Mouse (Mus musculus) lung, embryonic 15.5 days (tissue): ENCODE results near the gene Tmem220. TPM values are rescaled to one million over a fixed set of nuclear protein-coding genes. Genes with fewer than 3 reads are reported as not detected.
A peak's percentile ranks its signal among the peaks of the same experiment; 100 is the strongest.

Experiments used
- ATAC-seq: fragments of 200-750 bp; cut with Nextera tagmentation; 2 replicates; pipeline ENCODE4 v1.8.0; 2017; ENCODE audit warnings: moderate number of reproducible peaks, borderline replicate concordance; ENCODE audit not compliant: low FRiP score, low TSS enrichment; ENCODE audit errors: extremely low read depth
- H3K27ac ChIP-seq: fragments of 300-500 bp; sonication (generic); 2 replicates; pipeline ENCODE4 v1.5.1; 2015; ENCODE audit warnings: moderate library complexity, mild to moderate bottlenecking, inconsistent platforms
- H3K27me3 ChIP-seq: fragments of 300-500 bp; sonication (generic); 2 replicates; pipeline ENCODE4 v1.6.1; 2015; ENCODE audit warnings: inconsistent platforms
- H3K36me3 ChIP-seq: fragments of 300-500 bp; sonication (generic); 2 replicates; pipeline ENCODE4 v1.6.1; 2015; ENCODE audit warnings: inconsistent platforms
- H3K4me1 ChIP-seq: fragments of 300-500 bp; sonication (generic); 2 replicates; pipeline ENCODE4 v1.6.1; 2015; ENCODE audit warnings: inconsistent platforms
- H3K4me2 ChIP-seq: fragments of 300-500 bp; sonication (generic); 2 replicates; pipeline ENCODE4 v1.6.1; 2015; ENCODE audit warnings: inconsistent platforms, mild to moderate bottlenecking, moderate library complexity
- H3K4me3 ChIP-seq: fragments of 300-500 bp; sonication (generic); 2 replicates; pipeline ENCODE4 v1.5.1; 2015; ENCODE audit warnings: mild to moderate bottlenecking, inconsistent platforms
- H3K9ac ChIP-seq: fragments of 300-500 bp; sonication (generic); 2 replicates; pipeline ENCODE4 v1.6.1; 2015; ENCODE audit warnings: inconsistent platforms
- H3K9me3 ChIP-seq: fragments of 300-500 bp; sonication (generic); 2 replicates; pipeline ENCODE4 v1.6.1; 2016; ENCODE audit warnings: inconsistent platforms
- WGBS: fragments of 180-500 bp; shearing (Covaris S2); methylation state at CpG from one replicate; pipeline ENCODE4 v1.1.7; 2015; 5-methylcytosine and 5-hydroxymethylcytosine counted together
- polyA plus RNA-seq: library from polyadenylated mRNA; unstranded; fragments of >200 nt; fragmentation: Nextera tagmentation; extraction: Ambion mirVana; gene quantifications from 2 replicates; pipeline ENCODE4 v1.2.1, GENCODE M21; 2015

The Tmem220 gene
- polyA plus RNA-seq, 1 experiment from 2014 or later: 1.8 TPM

DNA sequence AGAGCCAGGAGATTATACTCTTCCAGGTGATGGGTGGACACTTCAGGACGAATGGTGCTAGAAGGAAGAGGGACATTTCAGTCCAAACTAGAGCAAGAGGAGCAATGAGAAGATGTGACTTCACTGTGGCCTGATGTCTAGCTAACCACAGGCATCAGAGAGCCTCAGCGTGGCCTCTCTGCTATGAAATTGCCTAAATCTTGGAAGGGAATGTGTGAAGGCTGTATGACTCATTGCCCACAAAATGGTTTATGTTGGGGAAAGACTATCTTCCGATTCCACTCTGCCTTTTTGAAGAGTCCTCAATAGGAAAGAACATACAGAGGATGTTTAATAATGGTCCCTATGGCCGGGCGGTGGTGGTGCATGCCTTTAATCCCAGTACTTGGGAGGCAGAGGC, 51.8 kb downstream of the Tmem220 start:
- no peaks in the 10 kb centered on the region for H3K27me3 ChIP-seq
- H3K4me1 ChIP-seq: no peaks in the 10 kb centered on the region
- WGBS: 79% methylated on average over 5 of the region's 5 CpGs
- no peaks in the 10 kb centered on the region for H3K36me3 ChIP-seq
- no peak overlapping the region for H3K9ac ChIP-seq
- no peaks in the 10 kb centered on the region for H3K9me3 ChIP-seq
- H3K4me3 ChIP-seq: no peak overlapping the region
- no peak for ATAC-seq
- H3K4me2 ChIP-seq: no peak overlapping the region
- no peak overlapping the region for H3K27ac ChIP-seq

DNA sequence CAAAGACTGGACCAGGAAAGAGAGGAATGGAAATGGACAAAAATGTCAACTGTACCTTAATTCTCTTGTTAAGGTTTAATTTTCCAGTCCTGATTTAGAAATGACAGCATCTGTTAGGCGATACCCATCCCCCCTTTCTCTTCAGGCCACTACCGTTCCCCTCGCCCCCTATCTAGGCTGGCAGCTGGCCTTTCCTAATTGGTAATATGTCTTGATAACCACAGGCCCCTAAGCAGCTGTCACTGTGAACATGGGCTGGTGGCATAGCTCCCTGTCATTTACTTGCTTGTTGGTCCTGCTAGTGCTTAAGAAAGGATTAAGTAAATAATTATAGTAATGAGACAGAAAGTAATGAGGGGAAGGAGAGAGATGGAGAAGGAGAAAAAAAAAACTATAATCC, 52.5 kb downstream of the Tmem220 start:
- no peak overlapping the region for H3K9ac ChIP-seq

GRCm38 (mm10) chr11:67078000-67078399, 53.0 kb downstream of the Tmem220 start, which contains the start of gene Myh3:
Gene Myh3, plus strand, starts transcription at chr11:67078300.
- H3K4me2 ChIP-seq: no peak within 1 kb of the TSS
- no peaks in the 10 kb centered on the region; the same call in 1 of the 2 replicates for H3K27me3 ChIP-seq
- ATAC-seq: no peak
- 85% methylated on average over 5 of the region's 5 CpGs for WGBS
- no peak within 1 kb of the TSS for H3K27ac ChIP-seq
- no peaks in the 10 kb centered on the region for H3K36me3 ChIP-seq
- no peaks in the 10 kb centered on the region for H3K9me3 ChIP-seq
- no peak within 1 kb of the TSS for H3K4me3 ChIP-seq
- H3K9ac ChIP-seq: no peak within 1 kb of the TSS
- H3K4me1 ChIP-seq: no peaks in the 10 kb centered on the region

More for the DNA sequence above, 52.5 kb downstream of the Tmem220 start:
- Histone ChIP-seq H3K27ac (no peak overlapping the region), H3K36me3 (no peaks in the 10 kb centered on the region), H3K9me3 (no peaks in the 10 kb centered on the region), H3K4me1 (no peaks in the 10 kb centered on the region), H3K27me3 (no peaks in the 10 kb centered on the region; the same call in 1 of the 2 replicates), H3K4me2 (no peak overlapping the region), H3K4me3 (no peak overlapping the region)
- ATAC-seq: no peak
- 55% methylated on average over 3 of the region's 3 CpGs for WGBS

- H3K9ac ChIP-seq: no peak overlapping the region
- no peak for ATAC-seq
- H3K4me2 ChIP-seq: no peak overlapping the region
- H3K4me3 ChIP-seq: no peak overlapping the region
- no peaks in the 10 kb centered on the region for H3K36me3 ChIP-seq
- H3K27me3 ChIP-seq: peaks cover 9% of the 10 kb centered on the region
- WGBS: 84% methylated on average over 6 of the region's 6 CpGs
- H3K4me1 ChIP-seq: no peaks in the 10 kb centered on the region
- H3K9me3 ChIP-seq: no peaks in the 10 kb centered on the region
- H3K27ac ChIP-seq: no peak overlapping the region
These were observed 53.9 kb downstream of the Tmem220 start for GRCm38 (mm10) chr11:67078888-67079287.

DNA sequence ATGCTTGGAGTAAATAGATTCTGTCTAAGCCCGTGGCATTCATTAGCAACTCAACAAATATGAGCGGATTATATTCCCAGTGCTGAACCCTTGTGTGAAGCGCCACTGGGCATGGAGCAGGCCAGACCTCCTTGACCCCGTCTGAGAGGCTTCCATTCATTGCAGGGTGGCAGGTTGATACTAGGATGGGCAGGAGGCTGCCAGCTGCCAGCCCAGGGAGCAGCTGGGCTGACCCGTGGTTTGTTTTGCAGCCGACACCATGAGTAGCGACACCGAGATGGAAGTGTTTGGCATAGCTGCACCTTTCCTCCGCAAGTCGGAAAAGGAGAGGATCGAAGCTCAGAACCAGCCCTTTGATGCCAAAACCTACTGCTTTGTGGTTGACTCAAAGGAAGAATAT, 54.8 kb downstream of the Tmem220 start:
- no peaks in the 10 kb centered on the region for H3K4me1 ChIP-seq
- no peak for ATAC-seq
- peaks cover 17% of the 10 kb centered on the region for H3K27me3 ChIP-seq
- WGBS: 71% methylated on average over 11 of the region's 11 CpGs
- no peaks in the 10 kb centered on the region for H3K9me3 ChIP-seq
- H3K36me3 ChIP-seq: no peaks in the 10 kb centered on the region
- no peak overlapping the region for H3K4me2 ChIP-seq
- no peak overlapping the region for H3K9ac ChIP-seq
- H3K4me3 ChIP-seq: no peak overlapping the region
- no peak overlapping the region for H3K27ac ChIP-seq

GRCm38 (mm10) chr11:67080168-67080567, 55.2 kb downstream of the Tmem220 start:
- H3K9me3 ChIP-seq: no peaks in the 10 kb centered on the region

DNA sequence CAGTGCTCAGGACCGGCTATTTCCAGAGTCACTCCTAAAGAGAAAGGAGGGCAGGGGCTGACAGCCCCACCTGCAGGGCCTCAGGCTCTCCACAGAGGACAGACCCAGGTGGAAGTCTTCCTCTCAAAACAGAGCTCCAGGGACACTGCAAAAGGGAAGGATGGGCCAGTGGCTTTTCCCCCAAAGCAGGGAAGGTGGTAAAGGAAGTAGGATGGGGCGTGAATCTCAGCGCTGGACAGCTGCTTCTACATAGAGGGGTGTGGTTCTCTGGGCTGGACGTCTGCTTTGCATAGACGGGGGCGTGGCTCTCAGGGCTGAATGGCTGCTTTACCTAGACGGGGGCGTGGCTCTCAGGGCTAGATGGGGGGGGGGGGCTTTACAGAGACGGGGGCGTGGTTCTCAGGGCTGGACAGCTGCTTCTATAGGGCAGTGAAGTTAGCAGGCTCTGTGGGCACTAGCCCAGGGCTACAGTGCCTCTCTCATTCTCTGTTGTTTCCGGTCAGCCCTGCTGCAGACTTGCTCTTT, 56.2 kb downstream of the Tmem220 start:
- Histone ChIP-seq H3K4me1 (no peaks in the 10 kb centered on the region), H3K9ac (no peak overlapping the region), H3K36me3 (no peaks in the 10 kb centered on the region), H3K4me3 (no peak overlapping the region), H3K27ac (no peak overlapping the region), H3K4me2 (no peak overlapping the region), H3K9me3 (no peaks in the 10 kb centered on the region), H3K27me3 (peaks cover 23% of the 10 kb centered on the region)
- peak; percentile 84 for ATAC-seq
- 3% methylated on average over 11 of the region's 11 CpGs for WGBS

More at GRCm38 (mm10) chr11:67080168-67080567, 55.2 kb downstream of the Tmem220 start:
- Histone ChIP-seq H3K9ac (no peak overlapping the region), H3K4me3 (no peak overlapping the region), H3K4me1 (no peaks in the 10 kb centered on the region), H3K27ac (no peak overlapping the region), H3K36me3 (no peaks in the 10 kb centered on the region), H3K4me2 (no peak overlapping the region), H3K27me3 (peaks cover 21% of the 10 kb centered on the region)
- peak; percentile 44; the same call in 1 of the 2 replicates for ATAC-seq
- WGBS: 7% methylated on average over 3 of the region's 3 CpGs

DNA sequence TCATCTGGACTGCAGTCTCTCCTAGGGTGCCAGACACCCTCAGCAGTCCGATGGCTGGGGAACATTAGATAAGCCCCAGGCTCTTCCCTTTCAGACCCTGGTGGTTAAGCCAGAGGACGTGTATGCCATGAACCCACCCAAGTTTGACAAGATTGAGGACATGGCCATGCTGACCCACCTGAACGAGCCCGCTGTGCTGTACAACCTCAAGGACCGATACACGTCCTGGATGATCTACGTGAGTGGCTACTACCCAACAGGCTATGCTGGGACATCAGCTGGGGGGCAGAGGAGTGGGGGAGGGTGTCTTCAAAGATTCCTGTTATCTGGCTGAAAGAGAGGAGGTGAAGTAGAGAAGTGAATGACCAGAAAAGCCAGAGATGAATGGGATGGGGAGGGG, 57.2 kb downstream of the Tmem220 start:
- H3K4me1 ChIP-seq: no peaks in the 10 kb centered on the region
- no peak overlapping the region for H3K4me2 ChIP-seq
- H3K4me3 ChIP-seq: no peak overlapping the region
- H3K27me3 ChIP-seq: peaks cover 25% of the 10 kb centered on the region
- no peaks in the 10 kb centered on the region for H3K36me3 ChIP-seq
- ATAC-seq: no peak
- 78% methylated on average over 7 of the region's 7 CpGs for WGBS
- no peaks in the 10 kb centered on the region for H3K9me3 ChIP-seq
- no peak overlapping the region for H3K27ac ChIP-seq
- H3K9ac ChIP-seq: no peak overlapping the region

- peaks cover 26% of the 10 kb centered on the region for H3K27me3 ChIP-seq
- H3K9me3 ChIP-seq: no peaks in the 10 kb centered on the region
- no peaks in the 10 kb centered on the region for H3K4me1 ChIP-seq
- no peak overlapping the region for H3K27ac ChIP-seq
- no peak overlapping the region for H3K9ac ChIP-seq
- H3K36me3 ChIP-seq: no peaks in the 10 kb centered on the region
- no peak overlapping the region for H3K4me3 ChIP-seq
- no peak overlapping the region for H3K4me2 ChIP-seq
- WGBS: 73% methylated on average over 13 of the region's 13 CpGs
- ATAC-seq: no peak
These were observed 57.8 kb downstream of the Tmem220 start for GRCm38 (mm10) chr11:67082793-67083192.

- Histone ChIP-seq H3K9me3 (no peaks in the 10 kb centered on the region), H3K4me2 (no peak overlapping the region), H3K27ac (no peak overlapping the region), H3K36me3 (no peaks in the 10 kb centered on the region), H3K27me3 (peaks cover 26% of the 10 kb centered on the region), H3K4me3 (no peak overlapping the region), H3K9ac (no peak overlapping the region), H3K4me1 (no peaks in the 10 kb centered on the region)
- no peak for ATAC-seq
- WGBS: 64% methylated on average over 6 of the region's 6 CpGs
These were observed 58.3 kb downstream of the Tmem220 start for GRCm38 (mm10) chr11:67083239-67083638.

DNA sequence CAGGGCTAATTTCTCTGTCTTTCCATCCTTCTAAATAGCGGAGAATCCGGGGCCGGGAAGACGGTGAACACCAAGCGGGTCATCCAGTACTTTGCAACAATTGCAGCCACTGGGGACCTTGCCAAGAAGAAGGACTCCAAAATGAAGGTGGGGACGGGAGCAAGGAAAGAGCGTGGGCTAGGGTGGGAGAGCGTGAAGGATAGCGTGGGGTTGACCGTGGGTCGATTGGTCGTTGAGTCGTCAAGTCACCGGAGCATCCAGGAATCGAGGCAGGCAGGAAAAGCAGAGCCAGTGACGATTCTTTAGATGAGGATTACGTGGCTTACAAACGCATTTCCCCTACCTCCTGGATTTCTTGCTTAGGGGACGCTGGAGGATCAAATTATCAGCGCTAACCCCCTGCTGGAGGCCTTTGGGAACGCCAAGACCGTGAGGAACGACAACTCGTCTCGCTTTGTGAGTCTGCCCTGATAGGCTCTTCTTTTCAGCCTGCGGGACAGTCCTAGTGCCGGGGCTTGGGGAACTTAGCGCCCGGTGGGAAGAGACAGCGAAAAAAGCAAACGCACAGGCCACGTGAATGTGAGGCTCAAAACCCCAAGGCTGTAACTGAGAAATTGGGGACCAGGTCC, 58.9 kb downstream of the Tmem220 start:
- H3K27me3 ChIP-seq: peaks cover 26% of the 10 kb centered on the region
- H3K27ac ChIP-seq: no peak overlapping the region
- no peak overlapping the region for H3K9ac ChIP-seq
- no peak for ATAC-seq
- H3K4me2 ChIP-seq: no peak overlapping the region
- no peaks in the 10 kb centered on the region for H3K36me3 ChIP-seq
- 37% methylated on average over 32 of the region's 32 CpGs for WGBS
- H3K4me1 ChIP-seq: no peaks in the 10 kb centered on the region
- no peak overlapping the region for H3K4me3 ChIP-seq
- no peaks in the 10 kb centered on the region for H3K9me3 ChIP-seq
